Mouse (Mus musculus): Measurements from ENCODE around the gene Mettl23. TPM values are rescaled to one million over a fixed set of nuclear protein-coding genes. Genes with fewer than 3 reads are reported as not detected.
"Not testable (repeated sequence)": the region's sequence is repeated elsewhere in the genome, so short reads cannot be mapped to it uniquely, and the experiment has no call there.

Gene Mettl23
- polyA plus RNA-seq, 1 experiment: 22.4 TPM

DNA sequence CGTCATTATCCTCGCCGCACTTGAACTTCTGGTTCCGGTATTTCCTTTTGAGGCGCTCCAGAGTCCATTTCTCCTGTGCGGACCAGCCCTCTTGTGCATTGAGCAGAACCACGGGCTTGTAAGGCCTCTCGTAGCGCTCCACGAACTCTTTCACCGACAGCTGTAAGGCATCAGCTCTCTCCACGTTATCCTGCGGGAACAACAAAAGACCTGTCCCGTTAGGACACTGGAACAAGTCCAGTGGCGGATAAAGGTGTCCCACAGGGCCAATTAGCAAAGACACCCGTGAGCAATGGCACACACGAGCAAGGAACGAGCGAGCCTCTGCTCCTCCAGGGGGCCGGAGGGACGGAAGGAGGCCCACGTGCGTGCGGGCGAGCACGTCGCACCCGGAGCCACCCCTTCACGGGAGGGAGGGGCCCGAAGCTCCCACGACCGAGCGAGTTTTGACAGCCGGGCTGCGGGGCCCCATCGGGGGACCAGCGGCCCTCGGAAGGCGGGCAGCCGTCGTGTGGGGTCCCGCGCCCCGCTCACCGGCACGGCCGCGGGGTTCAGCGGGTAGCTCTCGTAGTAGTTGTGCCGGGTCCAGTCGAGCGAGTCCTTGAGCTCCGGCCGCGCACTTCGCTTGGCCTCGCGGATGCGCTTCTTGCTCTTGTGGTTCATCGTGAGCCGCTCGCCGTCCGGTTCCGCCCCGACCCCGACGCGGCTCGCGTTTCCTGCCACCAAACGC lies 382 bp upstream of the Mettl23 start:
- TF ChIP-seq POLR2A (IDR thresholded peaks at IDR 0.05; ENCODE audit: low read depth, low read length) (peak; percentile 82), CTCF (IDR thresholded peaks at IDR 0.05; ENCODE audit: borderline replicate concordance, insufficient read depth, low read length) (no peak)
- Histone ChIP-seq H3K4me3 (ENCODE audit: insufficient read depth, low read length) (peak overlapping the region; percentile 77), H3K4me1 (ENCODE audit: control insufficient read depth, insufficient read depth, low read length) (0 out of 2 replicates have a peak, but pooled peaks cover 2% of the 10 kb centered on the region)

DNA sequence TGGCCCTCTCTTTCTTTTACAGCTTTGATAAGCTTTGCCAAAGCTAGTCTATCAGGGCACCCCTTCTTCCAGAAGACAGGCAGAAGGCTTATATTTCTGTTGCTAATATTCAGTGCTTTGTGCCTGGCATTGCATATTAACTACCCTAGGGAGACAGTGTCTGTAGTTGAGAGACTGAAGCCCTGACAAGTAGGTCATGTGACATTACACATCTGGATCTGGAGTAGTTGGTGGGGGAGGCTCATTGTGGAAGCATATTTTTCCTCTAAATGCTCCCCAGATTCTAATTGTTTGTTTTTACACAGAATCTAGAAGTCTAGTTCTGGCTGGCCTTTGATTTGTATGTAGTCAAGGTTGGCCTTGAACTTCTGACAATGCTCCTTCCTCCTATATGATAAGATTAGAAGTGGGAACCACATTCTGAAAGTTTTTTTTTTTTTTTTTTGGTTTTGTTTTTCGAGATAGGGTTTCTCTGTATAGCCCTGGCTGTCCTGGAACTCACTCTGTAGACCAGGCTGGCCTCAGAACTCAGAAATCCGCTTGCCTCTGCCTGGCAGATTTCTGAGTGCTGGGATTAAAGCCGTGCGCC lies 3.6 kb downstream of the Mettl23 start:
- TF ChIP-seq CTCF (IDR thresholded peaks at IDR 0.05; ENCODE audit: borderline replicate concordance, insufficient read depth, low read length): no peak
- TF ChIP-seq POLR2A (IDR thresholded peaks at IDR 0.05; ENCODE audit: low read depth, low read length): no peak
- no peak overlapping the region for H3K4me3 ChIP-seq (ENCODE audit: insufficient read depth, low read length)
- peaks cover 2% of the 10 kb centered on the region; the same call in 1 of the 2 replicates for H3K4me1 ChIP-seq (ENCODE audit: control insufficient read depth, insufficient read depth, low read length)
- H3K27ac ChIP-seq (ENCODE audit: insufficient read depth, low read length): no peak overlapping the region

More for the DNA sequence above, 382 bp upstream of the Mettl23 start:
- peak overlapping the region; percentile 97 for H3K27ac ChIP-seq (ENCODE audit: insufficient read depth, low read length)

DNA sequence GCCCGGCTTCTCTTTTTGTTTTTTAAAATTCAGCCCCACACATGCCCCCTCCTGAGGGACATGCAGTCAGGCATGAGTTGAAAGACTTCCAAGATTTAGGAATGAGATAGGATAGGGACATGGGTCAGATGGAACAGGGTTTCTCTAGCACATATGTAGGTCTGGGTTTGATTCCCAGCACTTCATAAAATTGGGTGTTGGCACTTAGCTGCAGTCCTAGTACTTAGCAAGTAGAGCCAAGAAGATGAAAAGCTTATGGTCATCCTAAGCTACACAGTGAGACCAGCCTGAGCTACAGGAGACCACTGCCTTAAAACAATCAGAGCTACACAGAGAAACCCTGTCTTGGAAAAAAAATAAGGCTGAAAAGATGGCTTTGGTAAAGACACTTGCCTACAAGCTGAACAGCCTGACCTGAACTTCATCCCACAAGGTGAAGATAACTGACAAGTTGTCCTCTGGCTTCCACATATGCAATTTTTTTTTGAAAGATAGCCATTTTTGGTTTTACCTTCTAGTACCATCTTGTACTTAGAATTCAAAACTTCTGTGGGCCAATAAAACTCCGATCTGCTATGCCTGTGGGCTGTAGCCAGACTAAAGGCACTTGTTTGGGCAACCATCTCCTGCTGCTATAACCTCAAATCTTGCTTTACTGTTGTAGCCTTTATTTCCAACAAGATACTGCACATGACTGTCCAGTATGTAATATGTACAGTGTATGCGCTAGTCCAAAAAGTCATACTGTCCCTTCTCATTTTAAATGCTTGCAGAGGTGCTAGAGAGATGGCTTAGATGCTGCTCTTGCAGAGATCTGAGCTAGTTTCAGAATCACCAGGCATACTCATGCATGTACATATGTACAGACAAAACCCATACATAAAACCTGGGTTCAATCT lies 4.4 kb downstream of the Mettl23 start:
- Histone ChIP-seq H3K4me1 (ENCODE audit: control insufficient read depth, insufficient read depth, low read length) (peaks cover 2% of the 10 kb centered on the region; the same call in 1 of the 2 replicates), H3K4me3 (ENCODE audit: insufficient read depth, low read length) (no peak overlapping the region), H3K27ac (ENCODE audit: insufficient read depth, low read length) (no peak overlapping the region)
- no peak for TF ChIP-seq POLR2A (IDR thresholded peaks at IDR 0.05; ENCODE audit: low read depth, low read length)
- TF ChIP-seq CTCF (IDR thresholded peaks at IDR 0.05; ENCODE audit: borderline replicate concordance, insufficient read depth, low read length): no peak

DNA sequence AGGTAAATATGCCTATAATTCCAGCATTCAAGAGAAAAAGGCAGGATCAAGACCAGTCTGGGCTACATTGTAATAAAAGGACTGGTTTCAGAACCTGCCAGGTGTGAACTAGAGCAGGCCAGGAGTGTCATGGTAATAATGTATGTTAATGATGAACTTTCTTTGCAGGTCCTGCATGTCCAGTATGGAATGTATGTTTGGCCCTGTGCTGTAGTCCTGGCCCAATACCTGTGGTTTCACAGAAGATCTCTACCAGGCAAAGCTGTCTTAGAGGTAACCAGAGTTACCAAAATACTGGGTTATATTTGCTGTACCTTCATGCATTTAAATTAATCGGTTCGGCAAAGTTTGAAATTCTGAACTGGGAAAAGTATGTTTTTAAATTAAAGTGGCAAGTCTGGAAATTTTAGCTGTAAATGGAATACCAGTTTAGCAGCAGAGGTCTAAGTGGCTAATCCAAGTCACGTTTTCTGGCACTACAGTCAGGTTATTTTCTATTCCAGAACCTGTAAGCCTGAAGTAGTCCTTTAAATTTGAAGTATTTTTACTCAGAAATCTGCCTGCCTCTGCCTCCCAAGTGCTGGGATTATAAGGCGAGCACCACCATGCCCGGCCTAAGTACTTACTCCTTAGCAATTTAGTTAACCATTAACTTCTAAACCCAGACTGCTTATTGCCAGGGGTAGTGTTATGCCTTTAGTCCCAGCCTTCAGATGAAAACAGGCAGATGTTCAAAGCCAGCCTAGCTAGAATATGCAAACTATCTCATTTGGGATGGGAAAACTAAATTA lies 5.2 kb downstream of the Mettl23 start:
- TF ChIP-seq POLR2A (IDR thresholded peaks at IDR 0.05; ENCODE audit: low read depth, low read length) (peak; percentile 36), CTCF (IDR thresholded peaks at IDR 0.05; ENCODE audit: borderline replicate concordance, insufficient read depth, low read length) (no peak)
- Histone ChIP-seq H3K27ac (ENCODE audit: insufficient read depth, low read length) (no peak overlapping the region), H3K4me3 (ENCODE audit: insufficient read depth, low read length) (no peak overlapping the region), H3K4me1 (ENCODE audit: control insufficient read depth, insufficient read depth, low read length) (peaks cover 2% of the 10 kb centered on the region; the same call in 1 of the 2 replicates)

DNA sequence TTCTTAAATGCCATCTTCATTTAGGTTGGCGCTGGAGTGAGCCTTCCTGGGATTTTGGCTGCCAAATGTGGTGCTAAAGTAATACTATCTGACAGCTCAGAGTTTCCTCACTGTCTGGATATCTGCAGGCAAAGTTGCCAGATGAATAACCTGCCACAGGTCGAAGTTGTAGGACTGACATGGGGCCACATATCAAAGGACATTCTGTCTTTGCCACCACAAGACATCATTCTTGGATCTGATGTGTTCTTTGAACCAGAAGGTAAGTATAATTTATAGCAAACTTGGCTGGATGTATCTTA lies 5.8 kb downstream of the Mettl23 start:
- H3K4me1 ChIP-seq (ENCODE audit: control insufficient read depth, insufficient read depth, low read length); H3K4me3 ChIP-seq (ENCODE audit: insufficient read depth, low read length); H3K27ac ChIP-seq (ENCODE audit: insufficient read depth, low read length): not testable (repeated sequence)

DNA sequence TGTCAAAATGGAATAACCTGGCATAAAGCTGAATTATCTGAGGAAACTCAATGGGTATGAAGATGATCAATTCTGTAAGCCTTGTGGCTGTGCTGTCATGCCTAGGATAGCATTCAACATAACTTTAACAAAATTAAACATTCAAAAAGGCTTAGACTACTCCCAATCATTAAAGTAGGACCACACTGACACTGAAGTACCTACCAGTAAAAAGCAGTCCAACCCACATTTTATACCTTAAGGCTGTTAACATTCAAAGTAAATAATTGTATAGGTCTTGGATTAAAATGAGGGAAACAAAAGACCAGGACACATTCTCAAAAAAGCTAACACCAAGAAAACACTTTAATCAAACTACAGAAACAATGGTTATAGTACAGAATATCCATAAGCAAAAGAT lies 6.5 kb downstream of the Mettl23 start:
- TF ChIP-seq CTCF (IDR thresholded peaks at IDR 0.05; ENCODE audit: borderline replicate concordance, insufficient read depth, low read length) (no peak), POLR2A (IDR thresholded peaks at IDR 0.05; ENCODE audit: low read depth, low read length) (no peak)
- Histone ChIP-seq H3K4me3 (ENCODE audit: insufficient read depth, low read length) (no peak overlapping the region), H3K27ac (ENCODE audit: insufficient read depth, low read length) (no peak overlapping the region), H3K4me1 (ENCODE audit: control insufficient read depth, insufficient read depth, low read length) (peaks cover 2% of the 10 kb centered on the region; the same call in 1 of the 2 replicates)

DNA sequence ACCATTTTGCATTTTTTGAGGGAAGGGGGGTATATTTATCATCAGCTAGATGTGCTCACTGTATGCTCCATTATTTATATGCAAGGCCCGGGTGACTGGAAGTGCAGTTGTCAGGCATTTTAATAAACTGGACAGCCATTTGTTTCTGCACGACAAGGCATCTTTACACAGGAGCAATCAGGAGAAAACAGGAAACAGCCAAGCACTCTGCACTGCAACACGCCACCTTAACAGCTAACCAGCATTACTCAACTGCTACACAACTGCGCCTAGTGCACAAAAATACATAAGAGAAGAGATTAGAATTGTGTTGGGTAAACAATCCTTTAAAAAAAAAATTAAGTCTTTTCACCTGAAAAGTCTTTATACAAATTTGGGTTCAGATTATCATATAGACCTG lies 7.0 kb downstream of the Mettl23 start:
- Histone ChIP-seq H3K4me3 (ENCODE audit: insufficient read depth, low read length) (peak overlapping the region; percentile 73), H3K27ac (ENCODE audit: insufficient read depth, low read length) (no peak overlapping the region), H3K4me1 (ENCODE audit: control insufficient read depth, insufficient read depth, low read length) (peaks cover 2% of the 10 kb centered on the region; the same call in 1 of the 2 replicates)
- TF ChIP-seq POLR2A (IDR thresholded peaks at IDR 0.05; ENCODE audit: low read depth, low read length) (no peak), CTCF (IDR thresholded peaks at IDR 0.05; ENCODE audit: borderline replicate concordance, insufficient read depth, low read length) (no peak)

DNA sequence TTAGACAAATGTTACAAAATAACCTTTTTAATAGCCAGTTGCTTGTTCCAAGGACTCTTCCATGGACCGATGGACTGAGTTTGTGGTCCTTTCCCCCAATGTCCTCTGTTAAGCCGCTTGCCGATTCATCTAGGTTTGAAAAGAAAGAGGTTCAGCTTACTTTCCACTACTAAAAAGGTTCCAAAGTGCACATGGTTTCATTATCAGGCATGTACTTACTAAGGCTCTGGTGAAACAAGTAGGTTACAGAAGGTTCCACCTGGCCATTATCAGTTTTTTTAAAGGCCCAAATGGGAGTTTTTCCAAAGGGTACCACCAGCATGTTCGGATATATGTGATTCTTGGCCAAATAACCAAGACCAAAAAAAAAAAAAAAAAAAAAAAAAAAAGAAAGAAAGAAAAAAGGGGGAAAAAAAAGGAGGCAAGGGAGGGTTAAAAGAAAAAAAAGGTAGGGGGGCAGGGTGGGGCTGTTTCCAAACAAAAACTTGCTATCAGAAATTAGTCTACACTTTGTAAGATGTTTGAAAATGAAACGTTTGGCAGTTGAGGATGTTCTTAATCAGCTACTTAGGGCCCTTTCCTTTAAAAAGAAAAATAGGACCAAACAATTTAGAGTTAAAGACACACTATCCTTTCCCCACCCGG lies 7.9 kb downstream of the Mettl23 start:
- no peak for TF ChIP-seq CTCF (IDR thresholded peaks at IDR 0.05; ENCODE audit: borderline replicate concordance, insufficient read depth, low read length)
- TF ChIP-seq POLR2A (IDR thresholded peaks at IDR 0.05; ENCODE audit: low read depth, low read length): no peak
- peaks cover 2% of the 10 kb centered on the region; the same call in 1 of the 2 replicates for H3K4me1 ChIP-seq (ENCODE audit: control insufficient read depth, insufficient read depth, low read length)
- peak overlapping the region; percentile 96 for H3K4me3 ChIP-seq (ENCODE audit: insufficient read depth, low read length)
- H3K27ac ChIP-seq (ENCODE audit: insufficient read depth, low read length): no peak overlapping the region
